Mouse (Mus musculus) liver, adult (tissue): Measurements from ENCODE around the gene Atp1a4.

Source experiments
- GATA4 ChIP-seq: IDR thresholded peaks from 2 replicates; pipeline ENCODE4 v1.6.1; 2014; ENCODE audit warnings: mild to moderate bottlenecking, low read length; ENCODE audit not compliant: insufficient replicate concordance

Gene Atp1a4

DNA sequence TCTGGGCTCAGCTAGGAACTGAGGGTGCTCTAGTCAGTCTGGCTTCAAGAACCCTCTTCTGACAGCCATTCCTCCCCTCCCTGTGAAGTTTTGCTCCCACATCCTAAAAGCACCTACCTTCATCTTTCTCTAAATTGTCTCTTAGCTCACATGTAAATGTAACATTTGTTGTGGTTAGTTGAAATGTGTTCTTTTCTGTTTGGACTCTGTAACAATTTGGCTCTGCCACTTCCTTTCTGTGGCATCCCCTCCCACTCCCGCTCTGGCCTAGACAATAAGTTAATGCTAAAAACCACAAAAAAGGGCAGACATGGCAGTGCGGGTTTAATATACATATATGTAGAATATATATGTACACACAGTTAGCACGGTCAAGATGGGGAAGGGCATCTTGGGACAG lies 61.1 kb downstream of the Atp1a4 start:
- no peak for TF ChIP-seq GATA4

- no peak for TF ChIP-seq GATA4
Observed at GRCm38 (mm10) chr1:172194435-172194834, 63.8 kb downstream of the Atp1a4 start.

DNA sequence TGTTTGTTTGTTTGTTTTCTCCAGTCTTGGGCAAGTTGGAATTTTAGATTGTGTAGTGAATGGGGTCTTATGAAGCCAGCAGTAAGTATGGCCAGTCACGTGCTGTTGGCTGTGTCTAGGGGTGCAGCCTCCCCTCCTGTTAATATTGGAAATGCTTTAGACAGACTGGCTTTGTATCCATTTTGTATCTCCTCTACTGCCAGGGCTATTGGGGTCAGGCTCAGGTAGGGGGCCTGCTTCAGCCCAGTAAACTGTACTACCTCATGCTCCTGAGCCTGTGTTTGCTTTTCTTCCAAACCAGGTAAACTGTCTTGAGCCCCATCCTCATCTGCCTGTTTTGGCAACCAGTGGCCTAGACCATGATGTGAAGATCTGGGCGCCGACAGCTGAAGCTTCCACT lies 66.0 kb downstream of the Atp1a4 start:
- no peak for TF ChIP-seq GATA4

DNA sequence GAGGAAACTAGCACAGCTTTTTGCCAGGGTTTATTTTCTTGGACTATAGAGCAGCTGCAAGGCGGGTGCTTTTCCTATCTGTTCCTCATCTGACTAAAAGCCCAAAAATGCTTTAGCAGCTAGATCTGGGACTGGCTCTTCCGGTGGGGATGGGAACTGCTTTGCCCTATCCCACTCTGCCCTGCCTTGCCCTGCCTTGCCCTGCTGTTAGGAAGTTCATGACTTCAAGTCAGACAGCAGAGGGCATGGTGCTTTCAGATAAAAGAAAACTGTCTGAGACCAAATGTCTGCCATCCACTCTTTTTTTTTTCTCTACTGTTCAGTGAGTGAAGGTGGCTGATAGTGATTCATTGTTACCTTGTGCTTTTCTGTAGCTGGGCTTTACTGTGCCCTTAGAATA lies 66.6 kb downstream of the Atp1a4 start:
- TF ChIP-seq GATA4 = no peak

- TF ChIP-seq GATA4 = no peak
Observed at GRCm38 (mm10) chr1:172188891-172189290, 69.3 kb downstream of the Atp1a4 start.

DNA sequence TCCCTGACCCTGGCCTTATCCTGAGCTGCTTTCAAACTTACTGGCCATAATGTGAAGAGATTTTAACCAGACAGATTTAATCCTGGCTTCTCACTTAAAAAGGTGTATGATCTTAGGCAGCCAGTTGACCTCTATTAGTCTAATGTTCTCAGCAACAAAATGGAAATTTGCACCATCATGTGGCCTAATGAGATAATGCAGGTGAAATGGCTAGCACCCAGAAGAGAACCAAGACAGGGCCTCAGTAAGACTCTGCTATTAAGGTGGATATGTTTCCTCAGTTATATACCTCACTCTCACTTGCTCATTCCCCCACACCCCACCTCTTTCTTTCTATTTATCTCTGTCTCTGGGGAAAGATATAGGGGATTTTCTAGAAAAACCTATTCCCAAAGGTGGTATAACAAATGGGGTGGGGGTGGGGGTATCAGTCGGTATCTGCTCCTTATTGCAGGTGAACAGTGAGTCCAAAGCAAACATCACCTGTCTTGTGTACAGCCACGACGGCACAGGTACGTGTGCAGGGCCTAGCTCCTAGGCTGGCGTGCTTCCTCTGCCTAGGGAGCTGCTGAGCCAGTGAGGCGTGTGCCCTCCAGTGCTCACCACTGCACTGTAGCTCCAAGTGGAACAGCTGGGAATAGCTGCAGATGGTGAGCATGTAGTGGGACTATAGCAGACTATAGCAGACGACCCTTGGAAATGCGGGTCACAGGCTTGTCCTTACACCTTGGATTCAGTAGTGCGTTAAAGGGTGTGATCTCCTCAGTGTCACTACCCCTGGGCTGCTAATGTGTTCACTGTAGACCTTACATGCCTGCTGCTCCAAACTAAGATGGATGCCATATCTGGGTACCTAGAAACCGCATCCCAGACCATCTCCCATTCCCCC lies 71.6 kb downstream of the Atp1a4 start:
- TF ChIP-seq GATA4 = no peak

- TF ChIP-seq GATA4 = no peak
Observed at GRCm38 (mm10) chr1:172183915-172184314, 74.3 kb downstream of the Atp1a4 start.

GRCm38 (mm10) chr1:172183056-172183455 lies 75.2 kb downstream of the Atp1a4 start:
- TF ChIP-seq GATA4 = no peak

GRCm38 (mm10) chr1:172181777-172182176 lies 76.4 kb downstream of the Atp1a4 start:
- no peak for TF ChIP-seq GATA4

- TF ChIP-seq GATA4 = no peak
Observed at GRCm38 (mm10) chr1:172180881-172181280, 77.3 kb downstream of the Atp1a4 start.

DNA sequence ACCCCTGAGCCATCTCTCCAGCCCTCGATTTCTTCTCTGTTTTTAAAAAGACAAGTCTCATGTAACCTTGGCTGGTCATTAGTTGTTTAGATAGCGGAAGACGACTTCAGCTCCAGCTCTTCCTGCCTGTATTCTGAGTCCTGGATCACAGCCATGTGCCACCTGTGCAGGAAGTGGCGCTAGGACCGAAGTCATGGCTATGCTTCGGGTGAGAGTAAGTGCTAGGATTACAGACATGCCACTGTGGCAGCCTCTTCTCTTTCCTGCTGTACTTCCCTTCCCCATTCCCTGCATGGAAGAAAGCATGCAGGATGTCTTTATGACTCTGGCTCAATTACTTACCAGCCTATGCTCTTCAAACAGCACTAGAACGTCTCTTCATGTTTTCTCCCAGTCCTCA lies 79.1 kb downstream of the Atp1a4 start:
- no peak for TF ChIP-seq GATA4

- no peak for TF ChIP-seq GATA4
Observed at GRCm38 (mm10) chr1:172177791-172178190, 80.4 kb downstream of the Atp1a4 start.
